Mouse (Mus musculus) lung, adult 2 months (tissue): ENCODE measurements around the gene Olfr283.

Experiments used
- CTCF ChIP-seq: fragments of 200-500 bp; IDR thresholded peaks from 2 replicates; pipeline ENCODE4 v1.5.1; 2011; ENCODE audit warnings: mild to moderate bottlenecking, low read length, control low read depth; ENCODE audit not compliant: insufficient read depth
- POLR2A ChIP-seq: fragments of 200-500 bp; IDR thresholded peaks from 2 replicates; pipeline ENCODE4 v1.6.1; 2011; ENCODE audit warnings: low read depth, mild to moderate bottlenecking, control low read depth, low read length, borderline replicate concordance; ENCODE audit errors: extremely low read depth

DNA sequence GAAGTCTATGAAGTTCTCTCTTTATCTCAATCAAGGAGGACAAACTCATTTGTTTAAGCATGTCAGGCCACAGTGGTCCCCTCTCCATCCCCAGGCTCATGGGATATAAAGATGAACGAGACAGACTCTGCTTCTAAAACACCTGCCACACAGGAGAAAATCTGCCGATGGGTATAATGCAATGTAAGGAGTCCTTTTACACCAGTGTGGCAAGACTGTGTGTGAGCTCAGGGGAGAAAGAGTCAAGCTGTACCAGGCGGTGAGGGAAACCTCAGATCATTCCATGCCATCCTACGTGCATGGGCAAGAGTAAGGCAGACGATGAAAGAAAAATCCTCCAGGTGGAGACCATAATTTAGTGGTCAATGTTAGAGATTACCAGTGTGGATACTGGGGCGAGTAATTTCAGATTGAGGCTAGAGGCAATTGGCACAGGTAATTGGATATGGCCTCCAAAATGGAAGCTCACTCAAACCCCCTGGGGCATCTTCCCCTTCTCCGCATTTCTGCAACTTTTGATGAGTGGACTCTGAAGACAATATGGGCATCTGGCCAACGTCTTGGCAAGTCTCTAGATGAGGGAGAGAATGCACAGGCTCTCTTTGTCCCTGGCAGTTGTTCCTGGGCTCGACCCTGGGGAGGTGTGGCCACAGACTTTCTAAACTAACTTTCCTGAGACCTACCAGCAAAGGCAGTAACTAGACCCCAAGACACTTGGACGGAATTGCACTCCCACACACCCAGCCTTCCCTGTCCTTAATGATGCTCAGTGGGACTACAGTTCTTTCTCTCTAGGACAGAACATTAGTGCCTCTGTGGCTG lies 10.5 kb upstream of the Olfr283 start:
- TF ChIP-seq CTCF (no peak), POLR2A (no peak)
